Mouse (Mus musculus) heart, postnatal 14 days (tissue): ENCODE data around the gene Atad1. TPM values are rescaled to one million over a fixed set of nuclear protein-coding genes. Genes with fewer than 3 reads are reported as not detected.

Experiments used
- DNase-seq, 2 experiments: peaks; one replicate each; pipeline ENCODE4 v3.0.0; 2021 to 2022
- intact Hi-C: fragments of 180-260 bp; cut with DNase I; formaldehyde crosslinking; loops from one replicate; pipeline ENCODE4 v1.15.1; 2025
- total RNA-seq, 2 experiments: library from RNA; stranded (reverse); gene quantifications; 2 replicates each; pipeline ENCODE4 v1.2.3; 2021

Atad1 gene
- total RNA-seq, 2 experiments from 2014 or later, result 68.7 to 72.1 TPM

- intact Hi-C loops, result loop anchor here (5.0 kb wide), 1 partner anchor 40 kb away; the partner anchor contains the start of gene Papss2
- peak; percentile 7 to 10 for DNase-seq
Observed at GRCm38 (mm10) chr19:32637357-32638275, 102.0 kb downstream of the Atad1 start.

- intact Hi-C loops, result loop anchor here (5.0 kb wide), 1 partner anchor 38 kb away; the partner anchor contains the start of gene Papss2
- peak; percentile 22 for DNase-seq
Observed at GRCm38 (mm10) chr19:32634916-32635315, 104.7 kb downstream of the Atad1 start.

- intact Hi-C loops, result no loop called here
- no peak for DNase-seq
Observed at GRCm38 (mm10) chr19:32628572-32629132, 110.9 kb downstream of the Atad1 start.

GRCm38 (mm10) chr19:32627631-32628030 is 112.0 kb downstream of the Atad1 start:
- intact Hi-C loops, result no loop called here
- no peak for DNase-seq

GRCm38 (mm10) chr19:32626768-32627331 is 112.7 kb downstream of the Atad1 start:
- DNase-seq, result no peak

GRCm38 (mm10) chr19:32622142-32622541 is 117.4 kb downstream of the Atad1 start:
- intact Hi-C loops, result no loop called here
- DNase-seq, result no peak

More at GRCm38 (mm10) chr19:32626768-32627331, 112.7 kb downstream of the Atad1 start:
- intact Hi-C loops, result no loop called here

Other genes starting within 250 kb of the Atad1 start
- 10 to 100 TPM; 15.6 to 18.7 TPM for gene Papss2, start 144.0 kb downstream of the Atad1 start, total RNA-seq
- gene Pten, start 17.7 kb upstream of the Atad1 start, total RNA-seq, result 10 to 100 TPM; 65.4 to 66.3 TPM